Mouse (Mus musculus) limb, embryonic 10.5 days (tissue): ENCODE measurements at regions not wholly inside any gene's neighbourhood (a gene's known extent, or its start where the extent isn't known, plus 50 kb on each side); places are given as distances from the start of the nearest gene placed in this dataset.

Source experiments
- DNase-seq: peaks from one replicate; pipeline ENCODE4 v3.0.0-alpha.2; 2017; ENCODE audit warnings: low spot score
- H3K27ac ChIP-seq: fragments of 300-500 bp; sonication (generic); 2 replicates; pipeline ENCODE4 v1.5.1; 2016; ENCODE audit warnings: mild to moderate bottlenecking
- H3K27me3 ChIP-seq: fragments of 300-500 bp; sonication (generic); 2 replicates; pipeline ENCODE4 v1.6.1; 2016; ENCODE audit warnings: low read depth, mild to moderate bottlenecking; ENCODE audit not compliant: poor library complexity, severe bottlenecking
- H3K36me3 ChIP-seq: fragments of 300-500 bp; sonication (generic); 2 replicates; pipeline ENCODE4 v1.6.1; 2016; ENCODE audit warnings: mild to moderate bottlenecking, moderate library complexity
- H3K4me1 ChIP-seq: fragments of 300-500 bp; sonication (generic); 2 replicates; pipeline ENCODE4 v1.6.1; 2016
- H3K4me3 ChIP-seq: fragments of 300-500 bp; sonication (generic); 2 replicates; pipeline ENCODE4 v1.5.1; 2016; ENCODE audit warnings: mild to moderate bottlenecking, moderate library complexity
- H3K9me3 ChIP-seq: fragments of 300-500 bp; sonication (generic); replicated peaks from 2 replicates; pipeline ENCODE4 v1.6.1; 2016; ENCODE audit warnings: mild to moderate bottlenecking
- WGBS: fragments of 180-500 bp; shearing (Covaris S2); methylation state at CpG from one replicate; pipeline ENCODE4 v1.1.7; 2016; 5-methylcytosine and 5-hydroxymethylcytosine counted together

DNA sequence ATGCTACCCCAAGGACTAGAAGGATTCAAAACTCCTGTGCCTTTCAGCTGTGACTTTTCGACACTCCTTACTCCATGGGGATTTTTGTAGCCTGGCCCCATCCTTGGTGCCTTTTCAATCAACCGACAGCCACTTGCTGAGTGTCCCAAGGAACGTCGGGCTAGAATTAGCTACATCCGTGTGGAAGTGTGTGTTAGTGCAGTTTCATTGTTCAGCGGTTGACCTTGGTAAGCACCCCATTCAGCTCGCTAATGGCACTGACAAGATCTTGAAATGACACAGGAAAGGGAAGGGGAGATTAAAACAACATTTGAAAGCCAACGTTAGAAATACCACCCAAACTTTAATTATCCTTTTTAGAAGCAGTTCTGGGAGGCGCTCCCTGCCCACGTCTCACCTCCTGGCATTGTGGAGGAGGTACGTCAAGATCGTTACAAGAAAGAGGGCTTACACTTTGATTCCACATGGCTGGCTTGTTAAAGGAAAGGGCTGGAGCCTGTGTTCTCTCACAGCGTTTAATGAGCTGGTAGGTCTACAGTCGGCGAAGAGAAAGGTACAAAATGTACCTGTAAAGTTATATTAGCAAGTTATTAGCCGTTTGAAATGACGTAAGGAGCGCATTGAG is 536.4 kb downstream of the Fam19a2 start:
- H3K36me3 ChIP-seq, result no peaks in the 10 kb centered on the region
- no peaks in the 10 kb centered on the region for H3K27me3 ChIP-seq
- H3K9me3 ChIP-seq, result no peaks in the 10 kb centered on the region
- WGBS, result 55% methylated on average over 18 of the region's 18 CpGs
- no peak overlapping the region for H3K4me3 ChIP-seq
- peak; percentile 28 for DNase-seq
- H3K27ac ChIP-seq, result peak overlapping the region; percentile 9; the same call in 1 of the 2 replicates
- H3K4me1 ChIP-seq, result peaks cover 12% of the 10 kb centered on the region

DNA sequence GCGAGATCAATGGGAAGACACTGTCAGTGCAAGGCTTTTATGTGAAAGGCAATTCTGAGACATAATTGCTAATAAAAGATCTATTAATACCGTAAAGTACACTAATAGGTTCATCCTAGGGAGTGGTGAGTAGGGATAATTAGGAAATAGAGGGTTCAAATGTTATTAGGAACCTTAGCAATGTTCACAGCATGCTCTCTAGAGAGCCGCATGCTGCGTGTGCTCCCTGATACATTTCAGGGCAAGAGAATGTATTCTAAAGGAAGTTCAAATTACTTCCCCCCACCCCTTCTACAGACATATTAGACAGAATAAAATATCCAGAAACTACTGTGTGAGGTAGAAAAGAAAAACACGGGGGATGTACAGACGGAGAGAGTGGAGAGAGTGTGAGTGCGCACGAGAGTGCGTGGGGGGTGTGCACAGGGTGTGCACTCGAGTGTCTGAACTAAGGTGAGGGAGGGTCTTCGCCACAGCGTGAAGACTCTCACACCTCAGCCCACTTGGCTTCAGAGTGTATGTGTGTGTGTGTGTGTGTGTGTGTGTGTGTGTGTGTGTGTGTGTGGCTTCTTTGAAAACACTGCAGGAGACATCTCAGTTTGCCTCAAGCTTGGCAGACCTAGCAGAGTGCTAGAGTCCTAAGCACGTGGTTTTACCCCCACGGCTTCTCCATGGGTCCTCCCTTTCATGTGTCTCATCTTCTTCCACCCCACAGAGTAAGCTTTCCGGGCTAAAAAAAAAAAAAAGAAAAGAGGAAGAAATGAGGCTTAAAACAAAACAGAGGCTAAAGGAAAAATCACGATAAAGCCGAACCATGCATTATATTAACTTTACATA is 537.1 kb downstream of the Fam19a2 start:
- peak; percentile 29 for DNase-seq
- Histone ChIP-seq H3K9me3 (no peaks in the 10 kb centered on the region), H3K27ac (no peak overlapping the region), H3K27me3 (no peaks in the 10 kb centered on the region), H3K4me3 (no peak overlapping the region), H3K36me3 (no peaks in the 10 kb centered on the region), H3K4me1 (peaks cover 12% of the 10 kb centered on the region)
- WGBS, result 85% methylated on average over 17 of the region's 17 CpGs

DNA sequence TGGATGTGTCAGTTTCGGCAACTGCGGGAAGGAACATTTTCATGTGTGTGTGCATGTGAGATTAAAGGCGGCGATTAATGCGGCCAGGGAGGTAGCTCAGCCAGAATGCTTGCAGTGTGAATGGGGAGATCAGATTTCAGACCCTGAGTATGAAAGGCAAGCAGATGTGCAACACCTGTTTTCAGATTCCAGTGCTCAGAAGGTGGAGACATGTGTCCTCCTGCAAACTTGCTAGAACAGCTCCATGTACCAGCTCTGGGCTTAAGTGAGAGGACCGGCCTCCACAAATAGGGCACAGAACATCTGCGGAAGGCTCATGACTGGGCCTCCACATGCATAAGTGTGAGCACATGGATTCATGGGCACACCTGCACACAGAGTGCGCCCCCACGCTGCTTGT is 547.1 kb downstream of the Fam19a2 start:
- H3K36me3 ChIP-seq, result no peaks in the 10 kb centered on the region
- 77% methylated on average over 9 of the region's 9 CpGs for WGBS
- no peaks in the 10 kb centered on the region for H3K9me3 ChIP-seq
- DNase-seq, result peak; percentile 34
- H3K4me1 ChIP-seq, result peaks cover 10% of the 10 kb centered on the region; the same call in 1 of the 2 replicates
- H3K27ac ChIP-seq, result no peak overlapping the region
- H3K4me3 ChIP-seq, result no peak overlapping the region
- no peaks in the 10 kb centered on the region for H3K27me3 ChIP-seq

DNA sequence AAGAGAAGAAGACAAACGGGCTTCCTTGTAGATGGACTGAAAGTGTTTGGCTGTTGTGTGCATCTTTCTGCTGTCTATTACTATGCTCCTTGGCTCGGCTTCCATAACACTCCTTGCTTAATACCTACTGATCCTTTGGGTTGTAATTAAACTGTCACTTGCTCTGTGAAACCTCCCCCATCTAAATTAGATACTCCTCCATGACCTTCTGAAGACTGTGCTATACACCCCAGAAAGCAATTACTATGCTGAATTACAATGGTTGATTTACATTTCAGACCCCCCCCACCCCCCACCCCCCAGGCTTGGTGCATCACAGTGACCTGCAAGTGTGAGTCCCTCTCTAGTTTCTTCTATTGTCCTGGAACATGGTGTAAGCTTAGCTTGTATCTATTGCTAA is 549.3 kb downstream of the Fam19a2 start:
- no peaks in the 10 kb centered on the region for H3K9me3 ChIP-seq
- WGBS, result 85% methylated on average over 2 of the region's 2 CpGs
- no peaks in the 10 kb centered on the region for H3K36me3 ChIP-seq
- H3K4me3 ChIP-seq, result no peak overlapping the region
- DNase-seq, result no peak
- H3K27me3 ChIP-seq, result no peaks in the 10 kb centered on the region
- H3K4me1 ChIP-seq, result peaks cover 10% of the 10 kb centered on the region; the same call in 1 of the 2 replicates
- no peak overlapping the region for H3K27ac ChIP-seq

DNA sequence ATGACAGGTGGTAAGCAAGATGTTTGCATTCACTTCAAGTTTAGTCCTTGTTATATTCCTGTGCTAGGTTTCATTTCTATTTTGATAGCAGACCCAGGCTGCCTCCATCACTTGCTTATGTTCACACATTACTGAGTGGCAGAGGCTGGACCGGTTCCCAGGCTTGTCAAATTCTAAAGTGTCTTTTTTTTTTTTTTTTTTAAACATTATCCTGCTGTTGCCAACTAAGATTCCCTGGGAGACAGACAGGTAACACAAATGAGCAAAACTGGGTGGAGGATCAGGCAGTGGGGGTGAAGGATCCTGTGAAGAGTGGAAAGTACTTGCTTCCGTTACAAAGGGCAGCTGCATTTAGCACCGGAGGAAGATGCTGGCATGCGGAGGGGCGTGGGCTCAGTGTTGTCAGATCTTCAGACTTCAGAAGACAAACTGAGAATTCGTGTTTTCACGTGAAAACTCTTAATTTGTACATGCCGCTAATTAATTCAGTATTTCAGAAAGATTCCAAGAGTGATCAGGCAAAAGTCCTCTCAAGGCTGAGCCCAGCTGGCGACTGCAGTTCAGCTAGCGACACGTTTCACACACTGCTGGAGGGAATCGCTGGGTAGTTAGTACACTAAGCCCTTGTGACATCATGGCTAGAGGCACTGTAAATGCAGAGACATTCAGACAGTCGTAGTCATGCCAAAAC is 576.4 kb downstream of the Fam19a2 start:
- DNase-seq, result no peak
- Histone ChIP-seq H3K4me3 (no peak overlapping the region), H3K27me3 (no peaks in the 10 kb centered on the region), H3K27ac (no peak overlapping the region), H3K9me3 (no peaks in the 10 kb centered on the region), H3K36me3 (no peaks in the 10 kb centered on the region), H3K4me1 (no peaks in the 10 kb centered on the region)
- 30% methylated on average over 13 of the region's 13 CpGs for WGBS

DNA sequence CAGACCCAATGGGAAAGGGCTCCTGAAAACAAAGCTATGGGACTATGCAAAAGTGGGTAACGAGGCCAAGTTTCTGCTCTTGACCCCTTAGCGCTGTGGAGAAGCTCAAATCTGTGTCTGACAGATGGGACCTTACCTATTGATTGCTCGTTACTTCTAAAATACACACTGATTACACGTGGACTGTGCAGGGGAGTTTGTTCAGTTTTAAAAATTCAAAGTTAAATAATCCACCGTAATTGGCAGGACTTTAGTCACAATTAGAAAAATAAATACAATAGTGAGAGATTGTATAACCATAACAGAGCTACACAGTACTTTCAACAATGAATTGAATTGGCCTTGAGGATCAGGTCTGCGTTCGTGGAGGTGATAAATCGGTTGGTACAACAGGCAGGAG is 578.3 kb downstream of the Fam19a2 start:
- WGBS, result 92% methylated on average over 8 of the region's 8 CpGs
- Histone ChIP-seq H3K4me1 (no peaks in the 10 kb centered on the region), H3K36me3 (no peaks in the 10 kb centered on the region)

DNA sequence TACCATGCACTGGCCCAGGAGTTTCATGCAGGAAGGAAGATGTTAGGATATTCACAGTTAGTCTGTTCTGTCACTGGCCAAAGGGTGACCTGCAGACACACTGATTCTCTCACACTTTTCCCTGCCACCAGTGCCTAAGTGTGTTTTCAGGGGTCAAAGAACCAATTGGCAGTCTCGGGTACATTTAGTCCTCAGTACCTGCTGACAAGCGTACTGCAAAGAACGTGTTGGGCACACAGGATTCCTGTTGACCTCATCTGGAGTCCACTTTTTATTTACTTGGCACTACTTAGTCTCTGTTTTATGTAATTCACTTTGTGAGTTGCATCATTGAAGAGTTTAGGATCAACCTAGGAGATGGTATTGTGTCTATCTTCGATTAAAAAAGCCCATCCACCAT is 579.8 kb downstream of the Fam19a2 start:
- no peaks in the 10 kb centered on the region for H3K4me1 ChIP-seq
- H3K36me3 ChIP-seq, result no peaks in the 10 kb centered on the region
- no peaks in the 10 kb centered on the region for H3K9me3 ChIP-seq
- DNase-seq, result no peak
- H3K4me3 ChIP-seq, result no peak overlapping the region
- 87% methylated on average over 4 of the region's 4 CpGs for WGBS
- H3K27me3 ChIP-seq, result no peaks in the 10 kb centered on the region
- H3K27ac ChIP-seq, result no peak overlapping the region

More for the DNA sequence above, 578.3 kb downstream of the Fam19a2 start:
- Histone ChIP-seq H3K27ac (no peak overlapping the region), H3K27me3 (no peaks in the 10 kb centered on the region), H3K9me3 (no peaks in the 10 kb centered on the region), H3K4me3 (no peak overlapping the region)
- DNase-seq, result no peak

GRCm38 (mm10) chr10:123846631-123847030 is 582.8 kb downstream of the Fam19a2 start:
- no peak overlapping the region for H3K27ac ChIP-seq
- DNase-seq, result no peak
- H3K27me3 ChIP-seq, result no peaks in the 10 kb centered on the region
- H3K4me3 ChIP-seq, result no peak overlapping the region
- 93% methylated on average over 8 of the region's 8 CpGs for WGBS
- no peaks in the 10 kb centered on the region for H3K9me3 ChIP-seq
- H3K4me1 ChIP-seq, result no peaks in the 10 kb centered on the region
- no peaks in the 10 kb centered on the region for H3K36me3 ChIP-seq

GRCm38 (mm10) chr10:123848564-123848963 is 584.8 kb downstream of the Fam19a2 start:
- WGBS, result 96% methylated on average over 1 of the region's 1 CpGs
- H3K27me3 ChIP-seq, result no peaks in the 10 kb centered on the region
- no peak overlapping the region for H3K4me3 ChIP-seq
- H3K27ac ChIP-seq, result no peak overlapping the region
- DNase-seq, result no peak
- no peaks in the 10 kb centered on the region for H3K4me1 ChIP-seq
- H3K9me3 ChIP-seq, result no peaks in the 10 kb centered on the region
- H3K36me3 ChIP-seq, result no peaks in the 10 kb centered on the region

DNA sequence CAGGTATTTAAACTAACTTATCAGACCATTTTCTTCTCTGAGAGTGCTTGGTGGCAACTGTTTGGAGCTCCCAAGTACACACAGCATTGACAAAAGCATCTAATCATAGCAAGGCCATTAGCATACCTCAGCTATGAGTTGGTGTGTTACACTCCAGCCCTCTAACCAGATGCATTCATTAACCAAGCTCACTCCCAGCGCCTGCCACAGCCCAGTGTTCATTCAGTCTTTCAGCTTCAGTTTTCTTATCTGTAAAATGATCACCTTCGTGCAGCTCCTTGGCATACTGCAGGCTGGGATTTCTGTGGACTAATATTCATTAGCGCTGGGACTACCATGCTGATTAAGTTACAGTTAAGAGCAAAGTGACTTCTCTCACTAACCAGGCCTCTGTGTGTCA is 611.7 kb downstream of the Fam19a2 start:
- DNase-seq, result peak; percentile 30
- no peaks in the 10 kb centered on the region; the same call in 1 of the 2 replicates for H3K9me3 ChIP-seq
- H3K27me3 ChIP-seq, result no peaks in the 10 kb centered on the region
- no peak overlapping the region for H3K4me3 ChIP-seq
- no peaks in the 10 kb centered on the region for H3K36me3 ChIP-seq
- H3K4me1 ChIP-seq, result peaks cover 21% of the 10 kb centered on the region
- WGBS, result 68% methylated on average over 3 of the region's 3 CpGs
- H3K27ac ChIP-seq, result peak overlapping the region; percentile 44; the same call in 1 of the 2 replicates

GRCm38 (mm10) chr10:123875882-123876281 is 612.1 kb downstream of the Fam19a2 start:
- H3K27me3 ChIP-seq, result no peaks in the 10 kb centered on the region
- no peak overlapping the region for H3K4me3 ChIP-seq
- no peak for DNase-seq
- peaks cover 21% of the 10 kb centered on the region for H3K4me1 ChIP-seq
- H3K36me3 ChIP-seq, result no peaks in the 10 kb centered on the region
- H3K9me3 ChIP-seq, result no peaks in the 10 kb centered on the region; the same call in 1 of the 2 replicates
- H3K27ac ChIP-seq, result peak overlapping the region; percentile 44; the same call in 1 of the 2 replicates
- WGBS, result 65% methylated on average over 5 of the region's 5 CpGs

DNA sequence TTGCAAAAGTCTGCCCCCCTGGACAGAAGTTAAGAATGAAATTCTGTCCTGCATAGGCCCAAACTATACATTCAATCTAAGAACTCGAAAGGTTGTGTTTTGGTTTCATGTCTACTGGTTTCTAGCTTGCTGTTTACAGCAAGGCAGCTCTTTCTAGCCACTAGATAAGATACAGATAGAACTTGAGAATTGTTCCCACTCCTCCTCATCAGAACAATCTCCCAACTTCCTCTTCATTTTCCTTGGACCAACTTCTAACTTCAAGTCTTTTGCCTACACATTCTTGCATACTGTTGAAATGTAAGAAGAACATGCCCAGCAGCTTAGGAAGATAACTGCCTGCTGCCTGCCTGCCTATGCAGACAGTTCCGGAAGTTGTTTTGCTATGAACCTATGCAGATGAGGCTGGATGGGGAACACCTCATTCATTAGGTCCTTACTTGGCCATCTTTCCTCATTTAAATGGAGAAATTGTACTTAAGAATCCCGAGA is 624.9 kb downstream of the Fam19a2 start:
- Histone ChIP-seq H3K36me3 (no peaks in the 10 kb centered on the region), H3K4me1 (no peaks in the 10 kb centered on the region), H3K4me3 (no peak overlapping the region), H3K9me3 (no peaks in the 10 kb centered on the region), H3K27me3 (no peaks in the 10 kb centered on the region), H3K27ac (no peak overlapping the region)
- no peak for DNase-seq
- WGBS, result 94% methylated on average over 3 of the region's 3 CpGs

DNA sequence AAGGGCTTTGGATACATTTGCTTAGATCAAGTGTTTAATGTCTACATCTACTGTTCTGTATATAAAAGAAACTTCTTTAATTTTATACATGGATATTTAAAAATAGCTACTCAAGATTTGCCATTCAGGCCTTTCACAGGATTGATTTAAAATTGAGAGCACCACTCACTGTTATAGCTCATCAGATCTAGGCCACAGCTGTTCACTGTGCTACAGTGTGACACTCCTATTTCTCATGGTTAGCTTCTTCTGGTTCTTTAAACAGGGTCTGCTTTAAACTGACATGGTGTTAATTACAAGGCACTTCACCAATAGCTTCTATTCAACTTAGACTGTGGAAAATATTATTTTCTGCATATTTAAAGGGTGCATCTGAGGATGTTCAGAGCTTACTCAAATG is 655.3 kb downstream of the Fam19a2 start:
- Histone ChIP-seq H3K9me3 (no peaks in the 10 kb centered on the region), H3K36me3 (no peaks in the 10 kb centered on the region), H3K27ac (no peak overlapping the region), H3K4me3 (no peak overlapping the region), H3K4me1 (no peaks in the 10 kb centered on the region), H3K27me3 (no peaks in the 10 kb centered on the region)
- no peak for DNase-seq
